Mouse (Mus musculus): Measurements from ENCODE around the gene Igf1. TPM values are rescaled to one million over a fixed set of nuclear protein-coding genes. Genes with fewer than 3 reads are reported as not detected.
A peak's percentile ranks its signal among the peaks of the same experiment; 100 is the strongest.

Igf1 gene
- total RNA-seq, 2 experiments from 2014 or later: 17.1 to 17.5 TPM

DNA sequence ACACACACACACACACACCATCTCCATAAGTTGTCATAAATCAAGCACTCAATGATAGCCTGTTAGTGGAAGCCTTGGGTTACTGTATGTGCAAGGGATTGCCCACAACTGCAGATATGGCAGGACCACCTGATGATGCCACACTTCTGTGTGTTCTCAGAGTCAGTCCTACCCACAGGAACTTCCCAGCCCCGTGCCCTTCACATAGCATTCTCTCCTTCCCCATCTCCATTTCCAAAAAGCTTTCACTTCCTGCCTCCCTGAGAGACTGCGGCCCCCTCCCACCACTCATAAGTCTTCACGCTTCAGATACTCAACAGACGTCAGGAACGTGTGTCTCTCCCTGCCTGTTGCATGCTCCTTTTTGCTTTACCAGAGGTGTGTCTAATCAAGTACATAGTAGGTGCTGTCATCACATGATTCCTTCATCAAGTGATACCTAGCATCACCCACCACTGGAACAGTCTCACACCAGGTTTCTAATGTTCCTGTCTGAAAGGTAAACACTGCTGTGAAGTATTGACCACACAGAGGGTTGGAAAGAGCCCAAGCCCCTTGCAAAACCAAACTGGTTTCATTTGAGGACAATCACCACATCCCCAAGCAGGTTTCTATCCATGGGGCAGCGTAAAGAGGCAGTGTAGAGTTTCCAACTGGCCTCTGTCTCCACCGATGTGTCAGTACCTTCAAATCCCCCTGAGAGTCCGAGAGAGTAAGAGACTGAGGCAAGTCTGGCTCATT is 680 bp upstream of the Igf1 start:
- intact Hi-C loops (cut with DNase I): loop anchor here (10.0 kb wide), 2 partner anchors 267 to 447 kb away; no protein-coding TSS in a partner anchor
- DNase-seq (ENCODE audit: low spot score in 2 of 2): no peak

DNA sequence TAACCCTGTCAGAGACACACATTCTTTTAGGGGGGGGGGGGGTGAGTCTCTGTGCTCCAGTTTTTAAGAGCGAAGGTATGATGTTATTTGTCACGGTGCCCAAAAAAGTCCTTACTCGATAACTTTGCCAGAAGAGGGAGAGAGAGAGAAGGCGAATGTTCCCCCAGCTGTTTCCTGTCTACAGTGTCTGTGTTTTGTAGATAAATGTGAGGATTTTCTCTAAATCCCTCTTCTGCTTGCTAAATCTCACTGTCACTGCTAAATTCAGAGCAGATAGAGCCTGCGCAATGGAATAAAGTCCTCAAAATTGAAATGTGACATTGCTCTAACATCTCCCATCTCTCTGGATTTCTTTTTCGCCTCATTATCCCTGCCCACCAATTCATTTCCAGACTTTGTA is 874 bp downstream of the Igf1 start:
- peak; percentile 12 to 47 for DNase-seq (ENCODE audit: low spot score in 2 of 2)
- intact Hi-C loops (cut with DNase I): loop anchor here (10.0 kb wide), 2 partner anchors 266 to 446 kb away; no protein-coding TSS in a partner anchor

DNA sequence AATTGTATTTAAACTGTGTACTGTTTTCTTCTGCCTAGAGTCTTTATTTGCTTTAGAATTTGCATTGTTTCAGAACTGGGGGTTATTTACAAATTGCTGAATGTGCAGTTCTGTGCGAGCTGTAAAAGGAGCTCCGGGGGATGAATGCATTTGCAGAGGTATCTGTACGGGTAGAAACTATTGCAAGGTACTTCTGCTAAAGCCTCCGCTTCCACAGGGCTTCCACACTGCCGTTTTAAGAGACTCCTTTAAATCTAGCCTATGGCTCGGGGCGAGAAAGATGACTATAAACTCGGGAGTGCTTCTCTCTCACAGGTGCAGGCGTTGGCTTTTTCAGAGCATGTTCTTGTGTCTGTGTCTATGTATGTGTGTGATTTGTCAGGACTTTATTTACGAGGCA is 1.4 kb downstream of the Igf1 start:
- DNase-seq (ENCODE audit: low spot score in 2 of 2): peak in 1 of 2 experiments; percentile 4
- intact Hi-C loops (cut with DNase I): loop anchor here (10.0 kb wide), 2 partner anchors 265 to 445 kb away; no protein-coding TSS in a partner anchor

DNA sequence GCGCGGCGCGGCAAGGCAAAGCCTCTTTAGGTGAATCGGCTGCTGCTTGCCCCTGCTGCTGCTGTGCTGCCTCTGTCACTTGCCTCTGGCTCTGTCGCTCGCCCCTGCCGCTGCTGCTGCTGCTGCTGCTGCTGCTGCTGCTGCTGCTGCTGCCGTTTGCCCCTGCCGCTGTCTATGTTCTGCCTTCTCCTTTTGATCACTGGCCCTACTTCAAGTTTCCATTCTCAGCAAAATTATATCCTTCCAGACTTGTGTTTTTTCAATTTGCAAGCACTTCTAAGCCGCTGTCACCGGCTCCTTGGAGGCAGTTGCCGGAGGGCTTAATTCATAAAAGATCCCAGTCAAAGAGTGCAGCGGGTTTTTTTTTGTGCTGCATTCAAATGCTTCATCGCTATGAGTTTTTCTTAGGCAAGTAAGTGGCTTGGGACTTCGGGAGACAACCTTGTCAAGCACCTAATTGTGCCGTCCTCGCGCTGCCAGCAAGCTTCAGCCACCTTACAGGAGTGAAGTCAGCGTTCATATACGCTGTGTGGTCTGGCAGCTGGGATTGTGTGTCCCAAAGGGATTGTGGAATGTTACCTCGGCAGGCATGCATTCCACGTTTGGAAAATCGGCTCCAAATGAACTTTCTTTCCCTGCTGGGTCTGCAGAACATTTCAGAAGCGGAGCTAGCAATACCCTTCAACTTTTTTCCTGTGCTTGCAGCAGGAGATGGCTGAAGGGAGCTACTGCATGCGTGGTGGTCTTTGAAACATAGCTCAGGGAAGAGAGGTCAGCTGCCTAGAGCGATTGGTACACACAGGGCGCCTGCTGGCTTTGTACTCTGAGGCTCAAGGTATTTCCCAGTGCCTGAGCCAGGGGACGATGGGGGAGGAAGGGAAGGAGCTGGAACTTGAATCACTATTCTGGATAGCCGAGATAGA is 2.4 kb downstream of the Igf1 start:
- intact Hi-C loops (cut with DNase I): loop anchor here (5.0 kb wide), 1 partner anchor 112 kb away; no protein-coding TSS in a partner anchor
- peak in 1 of 2 experiments; percentile 6 for DNase-seq (ENCODE audit: low spot score in 2 of 2)

DNA sequence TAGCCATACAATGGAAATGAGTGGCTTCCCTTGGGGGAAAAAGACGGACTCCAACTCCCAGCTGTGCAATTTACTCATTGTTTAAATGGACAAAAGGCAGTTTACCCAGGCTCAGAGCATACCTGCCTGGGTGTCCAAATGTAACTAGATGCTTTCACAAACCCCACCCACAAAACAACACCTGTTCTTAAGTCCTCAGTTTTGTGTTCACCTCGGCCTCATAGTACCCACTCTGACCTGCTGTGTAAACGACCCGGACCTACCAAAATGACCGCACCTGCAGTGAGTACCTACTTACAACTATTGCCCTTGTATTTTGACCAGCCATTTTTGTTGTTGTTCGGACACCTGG is 3.0 kb downstream of the Igf1 start:
- no peak for DNase-seq (ENCODE audit: low spot score in 2 of 2)
- intact Hi-C loops (cut with DNase I): loop anchor here (5.0 kb wide), 1 partner anchor 111 kb away; no protein-coding TSS in a partner anchor

DNA sequence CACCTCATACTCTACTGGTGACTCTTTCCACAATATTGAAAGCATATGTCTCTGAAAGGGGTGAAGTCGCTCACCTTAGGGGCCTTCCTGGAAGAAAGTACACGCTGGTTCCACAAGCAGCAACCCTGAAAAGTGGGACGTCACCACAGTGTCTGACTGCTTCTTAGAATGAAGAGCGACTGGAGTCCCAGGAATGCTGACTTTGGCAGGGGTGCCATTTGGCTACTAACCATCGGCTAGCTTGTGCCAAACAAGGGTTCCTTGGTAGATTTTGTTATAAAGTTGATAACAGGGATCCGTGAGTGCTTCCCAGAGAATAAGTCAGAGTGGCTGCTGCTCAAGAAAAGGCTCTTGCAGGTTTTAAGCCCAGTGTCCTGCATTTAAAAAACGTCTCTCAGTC is 4.8 kb downstream of the Igf1 start:
- DNase-seq (ENCODE audit: low spot score in 2 of 2): no peak
- intact Hi-C loops (cut with DNase I): loop anchor here (5.0 kb wide), 1 partner anchor 109 kb away; no protein-coding TSS in a partner anchor

DNA sequence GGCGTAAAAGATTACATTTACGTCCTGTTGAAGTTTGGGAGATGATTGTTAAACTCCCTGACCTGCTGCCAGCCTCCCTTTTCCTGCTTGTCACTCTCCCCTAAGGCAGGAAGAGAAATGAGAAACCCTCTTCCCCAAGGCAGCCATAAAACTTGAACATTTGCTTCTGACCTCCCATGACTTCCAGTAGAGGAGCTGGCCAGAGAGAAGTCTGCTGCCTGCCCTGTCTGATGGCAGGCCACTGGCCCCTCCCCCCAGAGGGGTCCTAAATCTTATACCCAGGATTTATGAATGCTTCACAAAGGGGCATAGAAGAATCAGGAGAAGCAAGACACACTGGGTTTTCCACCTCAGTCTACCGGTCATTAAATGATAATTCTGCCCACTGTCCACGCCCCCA is 5.3 kb downstream of the Igf1 start:
- intact Hi-C loops (cut with DNase I): loop anchor here (5.0 kb wide), 1 partner anchor 109 kb away; no protein-coding TSS in a partner anchor
- DNase-seq (ENCODE audit: low spot score in 2 of 2): no peak

DNA sequence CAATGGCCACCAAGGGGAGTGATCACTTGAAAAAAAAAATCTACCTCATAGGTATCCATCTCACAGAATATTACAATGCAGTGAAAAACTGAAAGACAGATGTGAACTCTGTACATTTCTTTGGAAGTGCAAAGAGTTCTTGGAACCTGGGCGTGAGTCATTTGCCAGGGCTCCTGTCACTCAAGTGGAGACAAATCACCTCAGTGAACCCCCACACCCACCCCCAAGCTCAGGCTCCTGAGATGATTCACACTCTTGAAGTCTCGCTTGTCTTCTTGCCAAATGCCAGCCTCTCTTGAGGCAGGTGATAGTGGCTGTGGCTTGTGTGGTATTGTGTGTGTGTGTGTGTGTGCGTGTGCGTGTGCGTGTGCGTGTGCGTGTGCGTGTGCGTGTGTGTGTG is 7.6 kb downstream of the Igf1 start:
- intact Hi-C loops (cut with DNase I): no loop called here
- DNase-seq (ENCODE audit: low spot score in 2 of 2): no peak

DNA sequence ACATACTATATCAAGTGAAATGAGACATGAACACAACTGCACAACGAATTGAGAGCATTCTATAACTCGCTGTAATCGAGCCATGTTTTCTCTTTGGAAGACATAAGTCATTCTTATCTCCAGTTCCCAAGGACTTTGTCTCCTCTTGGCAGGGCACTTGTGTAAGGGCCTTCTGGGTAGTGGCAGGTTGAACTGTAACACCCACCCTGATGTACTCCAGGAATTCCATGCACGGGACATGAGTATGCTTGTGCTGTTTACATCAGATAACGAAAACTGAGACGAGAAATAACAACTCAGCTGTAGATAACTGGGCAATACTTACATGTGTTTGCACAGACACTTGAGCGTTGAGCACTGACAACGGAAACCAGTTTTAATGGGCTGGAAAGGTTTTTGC is 8.4 kb downstream of the Igf1 start:
- intact Hi-C loops (cut with DNase I): no loop called here
- DNase-seq (ENCODE audit: low spot score in 2 of 2): no peak

DNA sequence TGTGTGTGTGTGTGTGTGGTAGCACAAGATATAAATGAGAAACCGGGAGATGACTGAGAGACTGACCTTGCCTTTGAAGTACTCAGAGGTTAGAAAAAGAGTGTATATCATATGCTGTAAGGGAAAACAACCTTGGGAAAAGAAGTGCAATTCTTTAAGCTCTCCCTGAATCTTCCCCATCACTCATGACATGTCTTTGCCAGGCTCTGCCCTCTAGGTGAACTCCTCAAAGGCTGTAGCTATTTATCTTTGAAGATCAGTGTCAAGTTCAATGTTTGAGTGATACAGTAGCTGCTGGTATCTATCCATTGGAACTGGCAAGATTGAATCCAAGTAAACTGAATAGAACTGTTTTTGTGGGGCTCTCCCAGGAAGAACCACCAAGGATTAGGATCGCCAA is 9.2 kb downstream of the Igf1 start:
- intact Hi-C loops (cut with DNase I): no loop called here
- DNase-seq (ENCODE audit: low spot score in 2 of 2): no peak

DNA sequence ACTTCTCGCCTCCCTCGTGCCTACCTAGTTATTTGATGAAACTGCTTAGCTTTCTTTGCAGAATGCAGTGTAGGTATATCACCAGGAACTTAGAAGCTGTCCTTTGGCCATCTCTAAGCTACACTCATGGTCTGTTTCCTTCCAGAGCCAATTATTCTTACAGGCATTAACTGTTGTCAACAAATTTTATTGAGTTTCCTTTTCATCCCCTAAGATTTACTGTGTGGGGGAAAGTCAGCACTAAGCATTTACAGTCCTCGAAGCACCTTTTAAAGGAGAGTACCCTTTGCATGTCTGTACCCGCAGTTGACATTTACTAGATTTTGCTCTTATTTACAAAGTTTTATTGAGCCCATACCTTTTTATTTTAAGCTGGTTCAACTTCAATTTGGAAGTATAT is 9.6 kb downstream of the Igf1 start:
- DNase-seq (ENCODE audit: low spot score in 2 of 2): no peak
- intact Hi-C loops (cut with DNase I): no loop called here

DNA sequence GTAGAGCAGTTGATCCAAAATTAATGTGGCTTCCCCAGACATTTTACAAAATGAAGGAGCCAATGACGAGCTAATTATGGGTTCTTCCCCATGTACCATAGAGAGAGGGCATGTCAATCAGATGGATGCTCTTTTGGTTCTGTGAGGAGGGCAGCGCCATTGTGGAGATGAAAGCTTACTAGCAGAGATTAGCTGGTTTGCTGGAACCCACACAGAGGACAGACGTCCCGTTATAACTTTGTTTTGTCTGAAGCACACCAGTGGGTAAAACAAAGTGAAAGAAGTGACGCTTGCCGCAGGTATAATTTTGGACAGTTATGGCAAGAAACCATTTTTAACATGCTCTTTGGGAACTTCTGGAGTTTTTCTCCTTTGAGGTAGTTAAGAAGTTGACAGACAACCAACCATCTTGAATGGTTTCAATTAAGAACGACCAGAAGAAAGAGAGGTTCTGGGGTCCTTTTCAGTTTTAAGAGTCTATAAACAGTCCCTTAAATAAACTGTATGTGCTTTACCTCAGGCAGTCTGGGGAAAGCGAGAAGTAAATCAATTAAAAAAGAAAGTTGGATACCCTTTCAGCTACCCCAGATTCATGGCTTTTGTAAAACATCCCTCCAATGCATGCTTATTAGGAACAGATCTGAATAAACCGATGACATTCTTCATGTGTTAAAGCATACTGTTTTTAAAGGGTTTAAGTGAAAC is 10.4 kb downstream of the Igf1 start:
- DNase-seq (ENCODE audit: low spot score in 2 of 2): no peak
- intact Hi-C loops (cut with DNase I): no loop called here

DNA sequence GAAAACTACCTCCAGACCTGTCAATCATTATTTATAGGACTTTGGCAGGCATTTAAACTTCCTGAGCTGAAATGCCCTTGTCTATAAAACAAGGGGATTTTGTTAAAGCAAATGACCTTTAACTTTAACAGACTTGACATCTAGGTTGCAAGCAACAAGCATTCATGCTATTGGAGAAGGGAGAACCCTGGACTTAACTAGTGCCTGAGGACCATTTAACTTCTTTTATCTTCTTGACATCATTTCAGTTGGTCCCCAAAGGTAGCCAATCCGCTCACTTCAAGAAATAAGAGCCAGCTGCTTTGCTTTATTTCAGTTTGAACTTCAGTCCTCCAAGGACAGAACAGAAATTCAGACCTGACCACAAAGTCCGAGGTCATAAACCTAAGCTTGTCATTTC is 11.1 kb downstream of the Igf1 start:
- intact Hi-C loops (cut with DNase I): no loop called here
- DNase-seq (ENCODE audit: low spot score in 2 of 2): no peak

DNA sequence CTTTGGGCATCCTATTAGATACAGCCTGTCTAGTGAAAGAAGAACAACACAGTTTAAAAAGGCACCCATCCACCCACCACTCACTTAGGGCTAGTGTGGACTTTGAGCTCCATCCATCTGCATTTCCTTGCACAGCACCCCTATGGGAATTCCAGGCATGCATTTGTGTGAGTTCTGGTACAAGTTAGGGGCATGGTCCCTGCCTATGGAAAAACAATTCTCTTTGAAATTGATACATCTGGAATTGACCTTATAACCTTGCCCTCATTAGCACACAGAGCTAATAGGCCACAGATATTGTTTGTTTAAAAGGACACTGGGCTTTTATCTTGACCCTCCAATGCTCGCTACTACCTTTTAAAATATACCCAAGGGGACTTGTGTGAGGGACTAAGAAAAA is 11.6 kb downstream of the Igf1 start:
- intact Hi-C loops (cut with DNase I): no loop called here

DNA sequence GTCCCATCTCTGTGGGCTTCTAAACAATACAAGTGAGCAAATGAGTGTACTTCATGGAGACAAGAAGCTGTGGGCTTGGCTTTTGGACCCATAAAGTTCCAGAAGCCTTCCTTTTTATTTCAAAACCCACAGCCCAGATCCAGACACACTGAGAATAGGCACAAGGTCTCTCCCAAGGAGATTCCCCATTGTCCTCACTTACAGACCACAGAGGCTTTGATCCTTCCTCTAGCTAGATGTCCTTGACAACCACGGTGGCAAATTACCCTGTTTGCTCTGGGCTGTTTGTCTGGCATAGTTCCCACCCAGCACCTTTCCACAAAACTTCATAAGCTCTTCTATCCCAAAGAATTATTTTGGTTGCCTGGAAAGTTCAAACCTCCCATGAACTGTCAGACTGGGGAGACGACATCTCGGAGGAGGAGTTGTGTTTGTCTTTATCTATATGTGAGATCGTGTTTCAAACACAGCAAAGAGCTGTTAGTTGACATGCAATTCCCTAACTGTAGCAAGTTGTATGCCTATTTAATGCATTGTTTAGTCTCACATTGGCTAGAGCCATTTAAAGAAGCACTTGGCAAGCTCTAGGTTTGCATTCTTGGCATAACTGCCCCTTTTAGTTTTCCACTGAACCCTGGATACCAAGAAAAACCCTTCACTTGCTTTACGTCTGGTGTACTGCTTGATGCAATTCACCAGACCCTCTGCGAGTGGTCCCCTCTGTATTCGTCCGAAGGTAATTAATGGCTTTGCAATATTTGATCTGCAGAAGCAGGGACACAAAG is 14.0 kb downstream of the Igf1 start:
- intact Hi-C loops (cut with DNase I): no loop called here

More for the DNA sequence above, 11.6 kb downstream of the Igf1 start:
- DNase-seq (ENCODE audit: low spot score in 2 of 2): no peak

DNA sequence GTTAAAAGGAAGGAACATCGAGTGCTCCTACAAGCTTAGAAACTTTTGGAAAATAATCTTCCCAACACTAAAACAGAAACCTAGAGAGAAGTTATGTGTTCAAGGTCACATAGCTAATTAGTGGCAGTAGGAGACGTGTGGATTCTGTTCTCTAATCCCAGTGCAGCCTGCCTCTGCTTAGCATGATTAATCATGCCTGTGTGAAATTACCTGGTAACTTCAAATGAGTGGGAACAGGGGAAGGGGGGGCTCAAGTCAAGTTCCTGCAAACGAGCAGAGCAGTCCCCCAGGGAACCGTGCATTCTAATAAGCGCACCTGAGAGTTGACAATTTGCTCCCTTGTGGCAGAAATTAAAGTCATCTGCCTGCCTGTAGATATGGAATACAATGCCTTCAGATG is 14.8 kb downstream of the Igf1 start:
- no peak for DNase-seq (ENCODE audit: low spot score in 2 of 2)
- intact Hi-C loops (cut with DNase I): no loop called here

More for the DNA sequence above, 14.0 kb downstream of the Igf1 start:
- DNase-seq (ENCODE audit: low spot score in 2 of 2): no peak

DNA sequence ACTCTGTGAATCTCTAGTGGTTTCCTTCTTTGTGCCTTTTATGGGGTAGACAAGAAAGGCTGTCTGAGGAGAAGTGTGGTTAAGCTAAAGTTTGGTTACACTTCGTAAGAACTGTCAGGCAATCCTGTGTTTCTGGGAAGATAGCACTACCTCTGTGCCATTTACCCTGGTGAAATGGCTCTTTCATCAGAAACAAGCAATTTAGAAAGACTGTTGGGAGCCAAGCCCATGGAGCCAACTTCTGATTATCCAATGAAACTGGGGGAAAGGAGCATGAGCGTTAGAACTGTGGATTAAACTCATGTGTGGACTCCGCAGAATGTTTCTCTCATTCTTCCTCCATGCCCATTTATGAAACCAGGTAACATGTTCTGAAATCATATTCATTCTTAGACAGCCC is 15.5 kb downstream of the Igf1 start:
- intact Hi-C loops (cut with DNase I): no loop called here
- DNase-seq (ENCODE audit: low spot score in 2 of 2): no peak

DNA sequence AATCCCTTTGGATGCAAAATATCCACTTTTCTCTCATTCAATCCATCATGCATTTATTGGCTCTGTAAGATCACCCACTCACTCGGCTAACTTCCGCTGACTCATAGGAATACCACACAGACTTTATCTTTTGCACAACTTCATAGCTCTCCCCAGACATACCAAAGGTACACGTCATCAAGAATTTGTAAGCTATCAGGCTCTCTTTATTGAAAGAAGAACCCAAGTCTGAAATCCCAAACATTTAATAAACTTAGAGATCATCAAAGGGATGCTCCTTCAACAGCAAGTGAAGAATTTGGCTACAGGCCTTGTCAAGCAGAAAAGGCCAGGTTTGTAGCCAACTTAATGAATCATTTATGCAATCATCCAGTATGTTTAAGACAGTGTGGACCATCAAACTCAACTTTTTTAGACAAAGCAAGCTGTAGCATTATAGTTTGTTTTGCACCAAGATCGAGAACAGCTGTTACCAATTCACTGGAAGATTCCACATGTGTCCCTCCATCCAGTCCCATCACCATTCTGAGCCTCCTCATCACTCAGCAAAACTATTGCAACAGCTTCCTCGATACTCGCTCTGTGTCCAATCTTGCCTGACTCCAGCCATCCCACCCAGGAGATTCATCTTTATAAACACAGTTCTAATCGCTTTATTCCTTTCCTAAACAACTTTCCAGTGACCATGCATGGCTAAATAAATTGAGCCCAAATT is 22.2 kb downstream of the Igf1 start:
- intact Hi-C loops (cut with DNase I): no loop called here
- DNase-seq (ENCODE audit: low spot score in 2 of 2): no peak
